Mouse (Mus musculus) gastrocnemius, postnatal 14 days (tissue): ENCODE data around the gene Agrp. TPM values are rescaled to one million over a fixed set of nuclear protein-coding genes. Genes with fewer than 3 reads are reported as not detected.

Experiments
- DNase-seq: peaks from one replicate; pipeline ENCODE4 v3.0.0; 2021; ENCODE audit warnings: mixed read lengths
- intact Hi-C: fragments of 180-260 bp; cut with DNase I; formaldehyde crosslinking; loops from one replicate; pipeline ENCODE4 v1.15.1; 2025; ENCODE audit warnings: low total_unique reads
- long read RNA-seq, 2 experiments: library from polyadenylated mRNA; stranded (forward); transcript quantifications; one replicate each; pipeline ENCODE4 v2.0.0; 2021
- total RNA-seq, 2 experiments: library from RNA; stranded (reverse); gene quantifications; 2 replicates each; pipeline ENCODE4 v1.2.3; 2021

Gene Agrp
- 1 to 10 TPM in 1 of 2 experiments, under 1 TPM in 1; 0.73 to 1.7 TPM for total RNA-seq
- long read RNA-seq, experiment 1, partial matches to known transcripts: 0 of 1 reads
- long read RNA-seq, experiment 1, other reads (novel, unspliced or antisense): 0 of 1 reads
- long read RNA-seq, experiment 2, partial matches to known transcripts: 0 of 2 reads
- long read RNA-seq, experiment 2, other reads (novel, unspliced or antisense): 0 of 2 reads

- no peak for DNase-seq
- intact Hi-C loops: no loop called here
Measured at GRCm38 (mm10) chr8:105636963-105637510, at the start of gene Agrp. TSS of gene Agrp (minus strand) at chr8:105637393.

DNA sequence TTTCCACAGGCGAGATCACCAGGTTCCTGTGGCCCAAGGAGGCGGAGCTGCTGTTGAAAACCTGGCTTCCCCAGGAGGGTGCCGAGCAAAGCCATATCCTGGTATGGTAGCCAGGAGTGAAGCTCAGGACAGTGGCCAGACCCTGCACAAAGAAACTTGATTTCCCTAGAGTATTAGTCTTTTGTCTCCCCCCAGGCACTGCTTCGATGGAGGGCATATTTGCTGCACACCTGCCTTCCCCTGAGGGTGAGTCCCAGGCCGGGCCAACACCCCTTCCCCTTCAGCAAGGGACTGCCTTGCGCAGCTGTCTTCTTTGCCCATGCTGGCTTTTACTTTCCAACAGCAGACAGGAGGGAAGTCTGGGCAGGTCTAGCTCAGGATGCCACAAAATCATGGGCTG, 49.4 kb upstream of the Agrp start:
- intact Hi-C loops: no loop called here
- no peak for DNase-seq

DNA sequence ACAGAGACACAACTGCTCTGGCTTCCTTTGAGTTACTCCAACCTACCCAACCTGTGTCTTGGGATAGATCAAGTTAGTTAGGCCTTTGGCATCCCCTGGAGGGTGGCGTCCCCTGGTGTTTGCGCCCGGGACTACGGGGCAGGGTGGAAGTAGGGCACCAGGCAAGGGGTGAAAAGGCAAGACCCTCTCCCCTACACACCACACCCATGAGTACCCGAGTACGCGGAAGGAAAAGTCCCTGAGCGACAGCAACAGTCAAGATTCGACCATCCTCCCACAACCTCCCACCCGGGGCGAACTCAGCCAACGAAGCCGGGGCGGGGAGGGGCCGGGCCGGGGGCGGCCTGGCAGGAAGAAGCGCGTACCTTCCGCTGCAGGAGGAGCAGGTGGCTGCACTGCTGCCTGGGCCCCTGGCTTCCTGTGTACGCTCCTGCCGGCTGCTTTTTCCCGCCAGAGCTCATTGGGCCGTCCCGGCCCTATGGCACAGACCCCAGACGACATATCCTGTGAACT, 48.7 kb upstream of the Agrp start, which contains the start of gene Carmil2:
Gene Carmil2, plus strand, starts transcription at position 479 of the 513 bp plus-strand sequence.
- DNase-seq: peak; percentile 65
- intact Hi-C loops: no loop called here

- intact Hi-C loops: no loop called here
Measured at GRCm38 (mm10) chr8:105685325-105685724, 48.1 kb upstream of the Agrp start.

DNA sequence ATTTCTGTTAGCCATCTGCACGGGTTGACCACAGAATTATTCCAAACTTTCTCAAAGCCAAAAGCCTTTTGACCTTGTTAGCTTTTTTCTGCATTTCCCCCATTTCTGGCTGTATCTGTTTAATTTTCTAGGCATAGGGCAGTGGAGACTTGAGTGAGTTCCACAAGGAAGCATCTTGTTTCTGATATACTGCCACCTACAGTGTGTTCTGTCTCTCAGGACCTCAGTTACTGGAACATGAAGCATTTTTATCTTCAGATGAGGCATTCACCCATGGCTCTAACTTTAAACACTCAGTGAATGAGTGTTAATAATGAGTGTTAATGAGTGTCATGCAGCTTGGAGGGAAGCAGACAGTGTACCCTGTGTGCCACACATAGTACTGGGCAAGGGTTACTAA, 40.7 kb upstream of the Agrp start:
- DNase-seq: no peak
- intact Hi-C loops: no loop called here

More at GRCm38 (mm10) chr8:105685325-105685724, 48.1 kb upstream of the Agrp start:
- DNase-seq: no peak

- intact Hi-C loops: no loop called here
Measured at GRCm38 (mm10) chr8:105661167-105661566, 24.0 kb upstream of the Agrp start.

GRCm38 (mm10) chr8:105657641-105658040, 20.4 kb upstream of the Agrp start:
- intact Hi-C loops: no loop called here
- DNase-seq: no peak

More at GRCm38 (mm10) chr8:105661167-105661566, 24.0 kb upstream of the Agrp start:
- DNase-seq: no peak

DNA sequence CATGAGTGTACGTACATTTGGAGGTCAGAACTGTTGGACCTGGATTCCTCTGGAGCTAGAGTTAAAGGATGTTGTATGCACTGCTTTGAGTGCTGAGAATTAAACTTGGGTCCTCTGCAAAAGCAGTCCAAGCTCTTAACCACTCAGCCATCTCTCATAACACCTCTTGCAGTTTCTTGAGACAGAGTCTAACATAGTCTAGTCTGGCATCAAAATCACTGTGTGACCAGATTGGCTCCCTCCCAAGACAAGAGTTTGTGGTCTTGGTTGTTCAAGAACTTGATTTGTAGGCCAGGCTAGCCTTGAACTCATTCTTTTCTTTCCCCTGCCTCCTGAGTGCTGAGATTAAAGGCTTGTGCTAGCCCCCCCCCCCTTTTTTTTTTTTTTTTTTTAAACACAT, 11.7 kb upstream of the Agrp start:
- no peak for DNase-seq
- intact Hi-C loops: no loop called here

DNA sequence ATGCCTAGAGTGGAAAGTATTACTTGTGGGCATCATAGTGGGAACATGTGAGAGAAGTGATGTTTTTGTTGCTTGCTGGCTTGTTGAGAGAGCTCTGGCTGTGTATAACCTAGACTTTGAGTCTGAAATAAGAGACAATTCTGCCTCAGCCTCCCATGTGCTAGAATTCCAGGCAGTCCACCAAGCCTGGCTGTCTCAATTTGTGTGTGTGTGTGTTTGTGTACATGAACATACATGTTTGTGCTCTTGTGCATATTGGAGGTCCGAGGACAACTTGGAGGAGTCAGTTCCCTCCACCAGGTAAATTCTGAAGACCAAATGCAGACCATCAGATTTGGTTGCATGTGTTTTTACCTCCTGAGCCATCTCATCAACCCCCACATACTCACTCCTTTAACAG, 8.0 kb upstream of the Agrp start:
- intact Hi-C loops: no loop called here
- DNase-seq: no peak

DNA sequence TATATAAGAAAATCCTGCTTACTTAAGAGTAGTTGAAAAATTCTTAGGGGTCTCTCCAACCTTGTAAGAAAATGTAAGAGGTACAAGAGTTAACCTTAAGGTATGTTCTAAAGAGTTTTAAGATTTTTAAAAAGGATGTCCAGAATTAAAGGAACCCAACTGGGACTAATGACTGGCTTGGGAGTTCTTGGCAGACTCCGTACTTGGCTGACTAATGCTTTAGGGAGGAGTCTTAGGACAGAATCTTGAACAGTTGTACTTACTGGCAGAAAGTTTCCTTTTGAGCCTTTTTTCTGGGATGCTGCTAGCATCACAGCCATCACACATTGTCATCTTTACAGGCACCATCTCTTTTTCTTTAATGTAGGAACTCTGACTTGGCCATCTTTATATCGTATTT, 3.3 kb upstream of the Agrp start:
- intact Hi-C loops: no loop called here
- no peak for DNase-seq

DNA sequence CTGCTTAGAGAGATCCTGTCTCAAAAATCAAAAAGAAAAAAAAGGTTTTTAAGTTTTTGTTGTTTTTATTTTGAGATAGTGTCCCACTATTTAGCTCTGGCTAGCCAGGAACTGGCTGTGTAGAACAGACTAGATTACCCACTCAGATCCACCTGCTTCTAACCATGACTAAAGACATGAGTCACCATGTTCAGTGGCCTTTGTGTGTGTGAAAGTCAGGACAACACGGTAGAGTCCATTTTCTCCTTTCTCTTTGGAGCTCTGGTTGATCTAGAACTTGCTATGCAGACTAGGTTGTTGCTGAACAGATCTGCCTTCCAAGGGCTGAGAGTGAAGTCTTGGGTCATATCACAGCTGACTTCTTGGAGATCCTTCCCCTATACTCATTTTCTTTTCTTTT, 2.6 kb upstream of the Agrp start:
- DNase-seq: no peak
- intact Hi-C loops: no loop called here

DNA sequence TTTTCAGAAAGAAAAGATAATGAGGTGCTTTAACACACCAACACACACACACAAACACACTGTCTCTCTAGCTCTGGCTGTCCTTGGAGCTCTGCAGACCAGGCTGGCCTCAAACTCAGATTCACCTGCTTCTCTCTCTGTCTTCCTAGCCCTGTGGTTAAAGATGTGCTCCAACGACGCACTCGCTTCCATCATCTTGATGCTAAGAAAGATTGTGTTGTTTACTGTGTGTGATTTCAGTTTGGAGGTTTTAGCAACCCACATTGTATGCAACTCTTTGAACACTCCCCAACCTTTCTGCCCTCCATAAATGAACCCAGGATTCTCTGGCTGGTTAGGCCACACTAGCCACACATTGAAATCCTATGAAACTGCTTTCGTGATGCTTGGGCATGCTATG, 1.3 kb upstream of the Agrp start:
- no peak for DNase-seq
- intact Hi-C loops: no loop called here

DNA sequence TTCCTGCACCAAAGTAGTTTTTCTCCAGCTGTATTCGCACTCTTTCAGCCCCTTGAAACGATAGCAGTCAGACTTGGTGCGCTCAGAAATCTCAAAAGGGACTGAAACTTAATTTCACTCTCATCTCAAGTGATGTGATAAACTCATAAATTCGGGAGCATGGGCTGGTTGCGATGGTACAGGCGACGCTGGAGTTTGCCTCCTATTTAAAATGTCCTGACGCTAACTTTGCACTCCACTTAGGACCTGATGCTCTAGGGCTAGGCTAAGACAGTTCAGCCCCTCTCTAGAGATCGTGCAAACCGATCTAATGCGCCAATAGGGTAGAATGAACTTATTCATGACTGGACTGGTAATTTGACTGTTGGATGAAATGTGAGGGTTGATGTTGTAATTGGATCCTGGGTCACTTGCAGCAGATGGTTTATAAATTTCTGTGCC, 428 bp upstream of the Agrp start:
- no peak for DNase-seq
- intact Hi-C loops: no loop called here

- DNase-seq: peak; percentile 94
- intact Hi-C loops: no loop called here
Measured at GRCm38 (mm10) chr8:105636018-105636962, 903 bp downstream of the Agrp start, which contains the start of gene Ctcf. TSS of gene Ctcf (plus strand) at chr8:105636568.

GRCm38 (mm10) chr8:105635481-105635880, 1.7 kb downstream of the Agrp start:
- intact Hi-C loops: no loop called here

DNA sequence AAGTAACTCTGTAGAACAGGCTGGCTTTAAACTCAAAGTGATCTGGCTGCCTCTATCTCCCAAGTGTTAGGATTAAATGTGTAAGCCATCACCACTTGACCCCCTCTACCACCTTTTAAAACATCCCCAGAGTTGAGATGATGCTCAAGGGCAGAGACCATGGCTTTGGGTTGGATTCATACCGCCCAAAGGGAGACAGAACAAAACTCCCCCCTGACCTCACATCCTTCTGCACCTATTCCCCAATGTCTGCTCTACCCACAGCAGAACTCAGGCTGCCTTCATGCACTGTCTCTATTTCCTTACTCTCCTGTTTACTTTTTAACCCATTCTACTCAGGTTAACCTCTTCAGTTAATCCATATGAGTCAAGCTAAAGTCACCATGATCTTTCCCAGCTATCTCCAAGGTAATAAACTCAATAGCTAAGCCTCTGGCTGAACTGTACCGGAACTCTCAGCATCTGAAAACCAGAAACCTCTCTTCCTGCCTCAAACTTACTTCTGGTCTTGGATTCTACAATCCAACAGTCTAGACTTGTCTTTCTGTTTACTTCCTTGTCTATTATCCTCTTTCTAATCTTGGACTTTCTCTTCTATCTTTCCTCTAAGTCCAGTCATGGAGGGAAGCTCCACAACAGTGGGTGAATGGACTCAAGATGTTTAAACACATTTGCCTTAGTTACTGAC, 2.3 kb downstream of the Agrp start:
- DNase-seq: no peak
- intact Hi-C loops: no loop called here

More at GRCm38 (mm10) chr8:105635481-105635880, 1.7 kb downstream of the Agrp start:
- no peak for DNase-seq

GRCm38 (mm10) chr8:105629337-105629736, 7.9 kb downstream of the Agrp start:
- intact Hi-C loops: no loop called here
- no peak for DNase-seq

DNA sequence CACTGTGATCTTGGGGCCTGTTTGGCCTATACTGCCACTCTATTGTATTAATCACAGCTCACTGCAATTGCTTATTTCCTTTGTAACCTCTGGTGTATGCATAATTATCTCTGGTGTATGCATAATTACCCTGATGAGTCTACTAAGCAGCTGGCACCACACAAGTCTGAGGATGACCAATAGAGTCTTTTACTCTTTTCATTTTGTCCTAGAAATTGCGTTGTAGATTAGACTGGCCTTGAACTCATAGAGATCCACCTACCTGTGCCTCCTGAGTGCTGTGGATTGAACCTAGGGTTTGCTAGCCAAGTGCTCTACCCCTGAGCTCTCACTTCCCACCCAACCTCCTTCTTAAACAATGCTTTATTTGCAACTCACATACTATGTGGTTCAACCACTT, 11.1 kb downstream of the Agrp start:
- intact Hi-C loops: no loop called here
- DNase-seq: no peak

DNA sequence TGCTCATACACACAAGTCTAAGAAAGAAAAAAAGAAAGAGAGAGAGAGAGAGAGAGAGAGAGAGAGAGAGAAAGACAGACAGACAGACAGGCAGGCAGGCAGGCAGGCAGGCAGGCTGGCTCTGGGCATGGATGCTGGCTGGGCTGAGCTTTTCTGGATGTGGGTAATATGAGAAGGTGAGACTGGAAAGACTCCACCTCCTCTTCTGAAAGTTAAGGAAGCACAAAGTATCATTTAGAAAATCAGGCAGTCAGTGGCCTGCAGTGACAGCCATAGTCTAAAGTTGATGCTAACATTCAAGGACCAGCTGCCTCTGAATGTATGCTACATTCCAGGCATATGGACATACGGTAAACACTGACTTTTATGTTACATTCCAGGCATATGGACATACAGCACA, 12.4 kb downstream of the Agrp start:
- intact Hi-C loops: loop anchor here (5.0 kb wide), 2 partner anchors 42 to 57 kb away; no protein-coding TSS in a partner anchor
- DNase-seq: no peak
